Mouse (Mus musculus) testis, postnatal 14 days (tissue): ENCODE measurements around the gene Arid3b.
"Not testable (repeated sequence)": the region's sequence is repeated elsewhere in the genome, so short reads cannot be mapped to it uniquely, and the experiment has no call there.

Source experiments
- DNase-seq: peaks from one replicate; pipeline ENCODE4 v3.0.0; 2021; ENCODE audit warnings: low spot score

Gene Arid3b

GRCm38 (mm10) chr9:57836581-57837170, at the start of gene Arid3b:
Gene Arid3b, minus strand, starts transcription at chr9:57836793.
- DNase-seq, result peak; percentile 96

GRCm38 (mm10) chr9:57883413-57883812, 46.8 kb upstream of the Arid3b start:
- DNase-seq, result no peak

GRCm38 (mm10) chr9:57881781-57882180, 45.2 kb upstream of the Arid3b start:
- not testable (repeated sequence) for DNase-seq

- DNase-seq, result no peak
These were observed 43.7 kb upstream of the Arid3b start for GRCm38 (mm10) chr9:57880278-57880677.

- DNase-seq, result no peak
These were observed 42.6 kb upstream of the Arid3b start for GRCm38 (mm10) chr9:57879213-57879612.

- DNase-seq, result no peak
These were observed 38.4 kb upstream of the Arid3b start for GRCm38 (mm10) chr9:57874994-57875393.

- no peak for DNase-seq
These were observed 37.5 kb upstream of the Arid3b start for GRCm38 (mm10) chr9:57874134-57874533.

- no peak for DNase-seq
These were observed 33.8 kb upstream of the Arid3b start for GRCm38 (mm10) chr9:57870273-57870816.

GRCm38 (mm10) chr9:57868767-57869166, 32.2 kb upstream of the Arid3b start:
- DNase-seq, result no peak

GRCm38 (mm10) chr9:57867880-57868279, 31.3 kb upstream of the Arid3b start:
- DNase-seq, result no peak

- DNase-seq, result no peak
These were observed 30.6 kb upstream of the Arid3b start for GRCm38 (mm10) chr9:57867236-57867635.

- DNase-seq, result no peak
These were observed 29.9 kb upstream of the Arid3b start for GRCm38 (mm10) chr9:57866530-57866929.

- no peak for DNase-seq
These were observed 27.7 kb upstream of the Arid3b start for GRCm38 (mm10) chr9:57864336-57864735.

- no peak for DNase-seq
These were observed 25.4 kb upstream of the Arid3b start for GRCm38 (mm10) chr9:57861951-57862471.

- DNase-seq, result no peak
These were observed 19.9 kb upstream of the Arid3b start for GRCm38 (mm10) chr9:57856456-57856855.

GRCm38 (mm10) chr9:57854280-57854679, 17.7 kb upstream of the Arid3b start:
- DNase-seq, result no peak

GRCm38 (mm10) chr9:57839032-57839431, 2.4 kb upstream of the Arid3b start:
- DNase-seq, result no peak

- DNase-seq, result peak; percentile 27
These were observed 615 bp downstream of the Arid3b start for GRCm38 (mm10) chr9:57835841-57836514.

- DNase-seq, result no peak
These were observed 1.8 kb downstream of the Arid3b start for GRCm38 (mm10) chr9:57834629-57835417.

GRCm38 (mm10) chr9:57833762-57834471, 2.7 kb downstream of the Arid3b start:
- DNase-seq, result no peak

- DNase-seq, result peak; percentile 90
These were observed 5.1 kb downstream of the Arid3b start for GRCm38 (mm10) chr9:57831267-57832082.
